Mouse (Mus musculus) R1 (cell line): ENCODE data around the gene Cpsf4l.
A peak's percentile ranks its signal among the peaks of the same experiment; 100 is the strongest.

Experiments
- DNase-seq: peaks from one replicate; pipeline ENCODE4 v3.0.0-alpha.2; 2018; ENCODE audit warnings: low read depth, low spot score

The Cpsf4l gene

DNA sequence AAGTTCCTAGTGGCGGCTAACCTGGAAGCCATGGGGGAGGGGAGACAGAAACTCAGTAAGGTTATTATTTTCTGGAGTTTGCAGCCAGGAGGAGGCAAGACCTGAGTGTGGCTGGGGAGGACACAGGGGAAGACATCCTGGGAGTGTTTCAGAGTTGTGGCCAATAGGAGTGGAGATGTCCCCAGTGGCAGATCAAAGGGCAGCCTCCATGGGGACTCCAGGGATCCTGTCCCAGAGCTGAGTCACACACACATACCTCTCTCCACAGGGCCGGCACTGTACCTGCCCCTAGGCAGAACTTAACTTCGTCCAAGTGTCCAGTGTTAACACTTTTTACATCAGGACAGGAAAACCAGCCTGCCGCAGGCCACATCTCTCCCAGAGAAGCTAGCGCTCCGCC lies 25.3 kb upstream of the Cpsf4l start:
- no peak for DNase-seq

DNA sequence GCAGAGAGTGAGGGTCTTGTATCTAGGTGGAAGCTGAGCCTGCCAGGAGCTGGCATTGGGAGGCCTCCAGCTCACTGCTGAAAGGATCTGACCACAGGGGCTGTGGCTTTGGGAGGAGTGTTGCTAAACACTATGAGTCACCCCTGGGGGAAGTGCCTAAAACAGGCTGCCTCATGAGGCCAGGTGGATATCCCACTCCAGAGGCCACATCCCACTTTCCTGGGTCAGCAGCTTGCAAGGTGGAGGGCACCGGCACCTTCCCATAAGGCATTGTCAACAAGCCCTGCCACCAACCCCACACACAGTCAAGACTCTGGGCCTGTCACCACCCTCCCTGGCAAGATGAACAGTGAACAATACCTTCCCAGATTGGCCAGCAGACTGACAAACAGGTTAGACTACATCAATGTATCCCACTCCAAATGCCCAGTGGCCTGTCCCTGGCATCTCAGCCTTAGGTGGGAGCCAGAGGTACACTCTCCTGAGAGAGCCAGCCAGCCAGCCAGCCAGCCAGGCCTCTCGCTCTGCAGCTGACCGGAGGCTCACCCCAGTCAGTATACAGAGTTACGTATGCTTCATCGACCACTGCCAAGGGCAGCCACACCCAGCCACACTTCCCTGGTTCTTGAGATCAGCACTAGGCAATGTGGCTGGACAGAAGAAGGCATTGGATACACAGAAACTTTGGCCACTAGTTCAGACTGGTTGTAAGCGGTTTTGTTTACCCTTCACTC lies 24.0 kb upstream of the Cpsf4l start:
- DNase-seq = peak; percentile 55

DNA sequence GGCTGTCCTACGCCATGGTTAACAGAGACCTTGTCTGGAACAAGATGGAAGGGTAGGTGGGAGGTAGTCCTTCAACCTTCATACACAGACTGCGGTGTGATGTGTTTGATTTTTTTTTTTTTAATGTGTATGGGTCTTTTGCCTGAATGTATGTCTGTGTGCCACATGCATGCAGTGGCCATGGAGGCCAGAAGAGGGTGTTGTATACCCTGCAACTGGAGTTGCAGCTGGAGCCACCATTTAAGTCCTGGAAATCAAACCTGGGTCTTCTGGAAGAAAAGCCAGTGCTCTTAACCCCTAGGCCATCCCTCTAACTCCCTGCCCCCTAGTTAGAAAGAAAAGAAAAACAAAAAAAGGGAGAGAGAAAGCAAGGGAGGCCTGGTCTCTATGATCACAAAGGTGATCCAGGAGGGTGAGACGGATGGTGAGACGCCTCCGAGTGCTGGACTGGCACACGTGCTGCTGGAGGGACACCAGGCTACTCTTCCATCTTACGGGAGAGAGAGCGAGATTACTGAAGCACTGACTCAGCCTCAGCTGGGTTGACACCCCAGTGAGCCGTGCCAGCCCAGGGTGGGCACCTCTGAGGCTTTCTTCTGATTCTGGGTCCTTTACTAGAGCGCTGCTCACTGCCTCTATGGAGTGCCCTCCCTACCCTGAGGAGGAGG lies 22.3 kb upstream of the Cpsf4l start:
- DNase-seq = no peak

GRCm38 (mm10) chr11:113730879-113731278 lies 21.1 kb upstream of the Cpsf4l start:
- DNase-seq = no peak

GRCm38 (mm10) chr11:113729917-113730316 lies 20.1 kb upstream of the Cpsf4l start:
- no peak for DNase-seq

DNA sequence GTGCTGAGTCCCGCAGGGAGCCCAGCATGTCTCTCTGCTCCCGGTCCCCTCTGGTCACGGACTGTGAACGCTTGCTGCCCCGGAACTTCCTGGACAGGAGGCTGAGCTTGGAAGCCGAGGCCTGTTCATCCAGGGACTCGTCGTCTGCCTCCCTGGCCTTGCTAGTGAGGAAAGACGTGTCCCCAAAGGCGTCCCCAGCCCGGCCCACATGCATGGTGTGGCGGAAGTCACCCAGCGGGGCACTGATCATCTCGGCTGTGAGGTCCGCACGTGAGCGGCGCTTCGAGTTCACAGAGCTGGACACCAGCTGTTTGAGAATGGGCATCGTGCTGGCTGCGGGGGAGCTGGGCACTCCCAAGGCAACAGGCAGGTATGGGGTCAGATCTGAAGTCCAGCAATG lies 19.4 kb upstream of the Cpsf4l start:
- no peak for DNase-seq

DNA sequence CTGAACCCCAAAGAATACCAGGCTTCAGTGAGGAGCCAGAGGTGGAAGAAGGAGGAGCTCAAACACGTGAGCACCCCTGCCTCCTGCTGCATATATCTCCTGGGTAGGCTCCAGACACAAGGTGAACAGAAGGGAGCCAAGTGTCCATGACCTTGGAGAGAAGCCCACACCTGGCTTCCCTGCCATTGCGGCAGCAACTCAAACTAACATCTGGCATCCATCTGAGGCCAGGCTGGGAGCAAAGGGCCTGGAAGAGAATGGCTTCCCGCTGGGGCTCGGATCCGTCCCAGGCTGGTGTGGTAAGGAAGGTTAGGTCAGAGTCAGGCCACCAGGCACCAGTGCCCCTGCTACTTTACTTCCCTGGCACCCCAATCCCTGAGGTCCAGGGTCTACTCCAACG lies 18.2 kb upstream of the Cpsf4l start:
- DNase-seq = peak; percentile 53

DNA sequence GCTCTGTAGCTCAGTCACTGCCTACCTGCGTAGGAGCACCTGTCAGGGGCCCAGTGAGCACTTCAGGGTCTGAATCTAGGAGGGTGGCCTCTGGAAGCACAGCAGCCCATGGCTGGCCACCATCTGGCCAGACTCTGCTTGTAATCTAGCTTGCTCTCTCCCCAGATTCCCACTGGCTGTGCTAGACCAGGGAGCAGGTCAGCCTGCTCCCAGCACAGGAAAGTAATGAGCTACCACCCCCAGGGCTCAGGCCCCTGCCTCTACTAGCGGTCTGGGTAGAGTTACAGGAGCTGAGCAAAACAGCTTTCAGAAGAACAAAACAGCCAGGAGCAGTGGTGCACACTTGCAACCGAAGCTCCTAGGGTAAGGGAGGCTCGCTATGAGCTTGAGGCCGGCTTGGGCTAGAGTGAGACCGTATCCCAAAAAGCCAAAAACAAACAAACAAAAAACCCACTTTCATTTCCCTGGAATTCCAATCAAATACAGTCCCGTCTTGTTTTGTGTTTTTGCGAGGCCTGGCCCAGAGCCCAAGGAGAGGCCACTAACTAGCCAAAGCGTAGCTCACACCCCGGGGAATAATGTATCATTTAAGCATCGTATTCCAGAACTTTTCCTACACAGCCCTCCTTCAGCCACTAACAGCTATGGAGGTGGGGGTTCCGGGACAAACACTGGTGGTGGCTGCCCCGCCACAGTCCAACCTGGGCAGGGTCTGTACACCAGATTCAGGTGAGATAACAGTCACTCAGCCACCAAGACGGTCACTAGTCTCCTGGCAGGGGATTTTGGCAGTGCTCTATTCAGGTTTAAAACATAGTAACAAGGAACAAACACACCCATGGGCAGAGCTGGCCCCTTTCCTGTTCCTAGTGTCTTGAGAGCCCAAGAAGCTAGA lies 17.4 kb upstream of the Cpsf4l start:
- no peak for DNase-seq

- DNase-seq = no peak
Observed at GRCm38 (mm10) chr11:113725235-113726048, 15.6 kb upstream of the Cpsf4l start.

DNA sequence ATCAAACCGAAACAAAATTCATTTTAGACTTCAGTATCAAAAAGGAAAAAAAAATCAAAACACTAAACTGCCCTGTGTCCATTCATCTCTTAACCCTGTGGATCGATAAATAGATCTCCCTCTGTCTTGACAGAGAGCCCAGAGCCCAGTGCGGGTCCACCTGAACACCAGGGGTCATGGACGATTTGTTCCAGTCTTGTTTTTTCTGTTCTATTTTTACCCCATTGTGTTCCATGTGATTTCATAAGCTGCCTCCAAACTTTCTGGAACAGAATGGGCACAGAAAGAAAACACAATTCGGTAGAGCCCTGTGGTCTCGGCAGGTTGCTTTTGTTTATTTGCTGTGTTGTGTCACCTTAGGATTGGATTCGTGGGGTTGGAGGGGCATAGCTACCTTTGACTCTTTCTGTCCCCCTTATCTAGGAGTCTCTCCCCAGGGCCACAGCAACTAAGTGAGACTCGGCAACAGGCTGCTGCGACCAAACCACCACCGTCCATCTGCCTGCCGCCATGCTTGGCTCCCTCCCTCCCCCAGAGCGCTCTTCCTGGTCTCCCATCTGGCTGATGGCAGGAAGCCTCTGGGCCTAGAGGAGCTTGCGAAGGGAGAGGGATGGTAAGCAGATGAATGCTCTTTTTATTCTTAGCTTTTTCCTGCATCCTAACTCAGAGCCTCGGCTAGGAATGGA lies 12.7 kb upstream of the Cpsf4l start:
- DNase-seq = no peak

GRCm38 (mm10) chr11:113717767-113718424 lies 8.1 kb upstream of the Cpsf4l start:
- DNase-seq = no peak

GRCm38 (mm10) chr11:113716132-113716531 lies 6.3 kb upstream of the Cpsf4l start:
- DNase-seq = no peak

GRCm38 (mm10) chr11:113715078-113715674 lies 5.4 kb upstream of the Cpsf4l start:
- DNase-seq = no peak

DNA sequence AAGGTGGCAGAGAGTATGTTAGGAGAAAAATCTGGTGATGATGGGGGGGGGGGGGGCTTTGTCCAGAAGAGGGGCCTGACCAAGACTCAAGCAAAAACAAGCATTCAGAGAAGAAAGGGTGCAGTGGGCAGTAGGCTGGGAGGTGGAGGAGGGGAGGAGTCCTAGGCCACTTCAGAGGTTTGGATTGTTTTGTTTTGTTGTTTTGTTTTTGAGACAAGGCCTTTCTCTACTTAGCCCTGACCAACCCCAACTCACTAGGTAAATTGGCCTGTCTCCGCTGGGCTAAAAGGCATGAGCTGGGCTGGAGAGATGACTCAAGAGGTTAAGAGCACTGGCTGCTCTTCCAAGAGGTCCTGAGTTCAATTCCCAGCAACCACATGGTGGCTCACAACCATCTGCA lies 1.2 kb upstream of the Cpsf4l start:
- DNase-seq = peak; percentile 63

DNA sequence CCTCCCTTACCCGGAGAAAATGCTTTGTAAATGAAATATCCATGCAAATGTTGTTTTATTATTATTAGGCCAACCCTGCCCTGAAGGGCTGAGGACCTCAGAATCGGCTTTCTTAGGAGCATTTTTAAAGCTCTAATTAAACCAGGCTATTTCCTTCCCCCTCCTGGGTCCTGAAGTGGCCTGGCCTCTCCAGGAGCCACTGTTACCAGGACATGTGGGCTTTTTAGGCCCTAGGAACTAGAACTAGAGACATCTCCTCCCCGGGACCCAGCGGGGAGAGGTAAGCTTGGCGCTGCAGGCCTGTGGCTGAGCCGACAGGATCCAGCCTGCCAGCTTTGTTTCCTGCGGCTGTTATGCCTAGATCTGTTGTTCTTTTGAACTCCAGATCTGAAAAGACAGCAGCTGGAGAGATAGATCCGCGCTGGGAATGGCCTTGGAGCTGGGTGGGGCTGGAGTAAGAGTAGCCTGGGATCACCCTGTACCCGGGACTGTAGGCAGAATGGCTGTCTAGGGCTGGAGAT lies 500 bp upstream of the Cpsf4l start:
- DNase-seq = peak; percentile 98

DNA sequence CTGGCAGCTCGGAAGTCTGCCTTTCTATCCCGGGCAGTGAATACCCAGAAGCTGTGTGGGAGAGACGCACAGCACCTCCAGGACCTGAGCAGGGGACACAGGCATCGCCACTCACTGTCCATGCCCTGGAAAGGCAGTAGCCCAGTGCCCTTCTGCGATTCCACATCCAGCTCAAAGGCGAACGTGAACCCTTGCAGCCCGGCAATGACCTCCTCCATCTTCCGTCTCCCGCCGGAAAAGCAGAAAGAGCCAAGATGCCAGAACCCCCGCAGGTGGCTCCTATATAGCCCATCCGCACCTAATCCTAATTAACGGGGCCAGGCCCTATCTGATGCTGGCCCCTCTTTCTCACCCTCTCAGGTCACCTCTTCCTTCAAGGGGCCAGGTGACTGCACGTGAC lies 545 bp downstream of the Cpsf4l start:
- DNase-seq = peak; percentile 55

DNA sequence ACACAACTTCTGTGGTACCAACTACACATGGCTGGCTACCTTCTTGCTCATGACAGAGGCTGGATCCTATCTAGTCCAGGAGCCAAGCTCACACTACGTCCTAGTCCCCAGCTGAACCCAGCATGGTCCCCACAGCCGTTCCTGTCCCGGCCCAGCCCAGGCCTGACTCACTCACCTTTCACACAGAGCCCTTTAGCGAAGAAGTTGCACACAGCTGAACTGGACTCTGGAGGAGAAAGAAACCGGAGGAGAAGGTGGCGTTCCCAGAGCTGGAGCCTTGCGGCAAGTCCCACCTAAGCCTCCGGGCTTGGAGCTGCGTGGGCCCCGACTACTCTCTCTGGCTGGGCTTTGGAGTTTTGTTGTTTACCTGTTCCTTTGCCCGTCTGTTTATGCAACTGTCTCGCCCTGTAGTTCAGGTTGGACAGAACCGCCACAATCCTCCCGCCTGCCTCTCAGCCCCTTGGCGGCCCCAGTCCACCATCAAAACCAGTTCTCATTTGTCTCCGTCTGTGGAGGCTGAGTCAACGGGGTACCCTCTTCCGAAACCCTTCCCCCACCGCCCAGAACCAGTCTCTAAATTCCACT lies 1.1 kb downstream of the Cpsf4l start:
- DNase-seq = peak; percentile 43

DNA sequence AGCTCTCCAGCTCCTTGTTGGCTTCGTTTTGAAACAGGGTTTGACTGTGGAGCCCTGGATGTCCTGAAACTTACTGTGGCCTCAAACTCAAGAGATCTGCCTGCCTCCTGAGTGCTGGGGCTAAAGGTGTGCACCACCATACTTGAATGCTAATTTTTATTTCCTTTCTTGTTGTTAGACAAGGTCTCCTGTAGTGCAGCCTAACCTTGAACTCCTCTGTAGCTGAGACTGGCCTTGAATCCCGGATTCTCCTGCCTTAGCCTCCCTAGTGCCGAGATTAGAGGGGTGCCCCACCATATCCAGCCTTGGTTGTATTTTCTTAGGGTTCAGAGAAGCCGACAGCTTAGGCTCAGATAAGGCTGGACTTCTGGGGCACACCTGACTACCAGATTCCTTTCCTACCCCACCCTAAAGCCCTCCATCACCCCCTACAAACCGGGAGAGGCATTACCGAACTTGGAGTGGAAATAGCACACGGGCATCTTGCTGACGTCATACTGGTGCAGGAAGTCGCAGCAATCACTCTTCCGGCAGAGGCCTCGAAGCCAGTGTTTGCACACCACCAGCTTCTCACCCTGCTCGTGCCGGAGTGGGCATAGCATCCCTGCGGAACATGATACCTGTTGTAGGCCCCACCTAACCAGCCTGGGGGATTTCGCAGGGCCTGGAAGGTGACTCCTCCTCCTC lies 3.7 kb downstream of the Cpsf4l start:
- peak; percentile 78 for DNase-seq

DNA sequence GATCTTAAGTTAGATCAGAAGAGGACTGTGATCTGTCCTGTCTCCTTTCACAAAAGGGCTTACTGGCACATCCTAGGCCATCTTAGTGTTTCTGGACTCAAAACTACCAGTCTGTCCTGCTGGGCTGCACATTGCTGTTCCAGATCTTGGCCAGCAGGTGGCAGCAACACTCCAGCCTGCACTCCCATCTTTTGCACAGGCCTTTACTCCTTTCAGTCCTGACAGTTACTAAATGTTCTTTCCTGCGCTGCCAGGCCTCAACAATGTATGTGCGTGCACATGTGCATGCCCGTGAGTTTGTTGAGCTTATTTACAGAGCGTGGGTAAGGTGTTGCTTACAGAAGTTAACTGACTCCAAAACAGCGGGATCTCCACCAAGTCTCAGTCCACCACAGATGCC lies 6.1 kb downstream of the Cpsf4l start:
- peak; percentile 69 for DNase-seq
